Mouse (Mus musculus) kidney, postnatal 0 days (tissue): ENCODE measurements around the gene Wnk1. TPM values are rescaled to one million over a fixed set of nuclear protein-coding genes. Genes with fewer than 3 reads are reported as not detected.

Experiments used
- ATAC-seq: fragments of 200-750 bp; cut with Nextera tagmentation; replicated peaks from 2 replicates; pipeline ENCODE4 v1.8.0; 2017; ENCODE audit warnings: low read depth, moderate number of reproducible peaks, moderate TSS enrichment, moderate library complexity; ENCODE audit not compliant: low FRiP score
- DNase-seq: peaks from one replicate; pipeline ENCODE4 v3.0.0-alpha.2; 2016; ENCODE audit warnings: low spot score
- H3K27ac ChIP-seq: fragments of 300-500 bp; sonication (generic); 2 replicates; pipeline ENCODE4 v1.5.1; 2014; ENCODE audit warnings: mild to moderate bottlenecking
- H3K27me3 ChIP-seq: fragments of 300-500 bp; sonication (generic); 2 replicates; pipeline ENCODE4 v1.6.1; 2014; ENCODE audit warnings: low read length, mixed read lengths; ENCODE audit not compliant: insufficient read depth
- H3K36me3 ChIP-seq: fragments of 300-500 bp; sonication (generic); 2 replicates; pipeline ENCODE4 v1.6.1; 2014; ENCODE audit warnings: low read length, mixed read lengths; ENCODE audit not compliant: insufficient read depth
- H3K4me1 ChIP-seq: fragments of 300-500 bp; sonication (generic); replicated peaks from 2 replicates; pipeline ENCODE4 v1.6.1; 2014; ENCODE audit warnings: antibody characterized with exemption, low read length, mixed read lengths; ENCODE audit not compliant: insufficient read depth
- H3K4me2 ChIP-seq: fragments of 300-500 bp; sonication (generic); 2 replicates; pipeline ENCODE4 v1.6.1; 2014; ENCODE audit warnings: mild to moderate bottlenecking, low read length, moderate library complexity, mixed read lengths
- H3K4me3 ChIP-seq: fragments of 300-500 bp; sonication (generic); replicated peaks from 2 replicates; pipeline ENCODE4 v1.5.1; 2014; ENCODE audit warnings: low read depth, low read length
- H3K9ac ChIP-seq: fragments of 300-500 bp; sonication (generic); 2 replicates; pipeline ENCODE4 v1.6.1; 2014; ENCODE audit warnings: low read depth, low read length
- H3K9me3 ChIP-seq: fragments of 300-500 bp; sonication (generic); replicated peaks from 2 replicates; pipeline ENCODE4 v1.6.1; 2016; ENCODE audit warnings: low read length, inconsistent platforms, mixed read lengths
- CTCF ChIP-seq: IDR thresholded peaks from 2 replicates; pipeline ENCODE4 v1.5.1; 2016; ENCODE audit warnings: antibody characterized with exemption, low read depth, mild to moderate bottlenecking, moderate library complexity
- WGBS: fragments of 180-500 bp; shearing (Covaris S2); extraction: QIAGEN DNeasy Blood & Tissue Kit; methylation state at CpG from one replicate; pipeline ENCODE4 v1.1.7; 2014; 5-methylcytosine and 5-hydroxymethylcytosine counted together
- polyA plus RNA-seq: library from polyadenylated mRNA; unstranded; fragments of >200 nt; fragmentation: Nextera tagmentation; extraction: Ambion mirVana; gene quantifications from 2 replicates; pipeline ENCODE4 v1.2.1, GENCODE M21; 2015

Wnk1 gene
- polyA plus RNA-seq, 1 experiment from 2014 or later, result 171 TPM

- Histone ChIP-seq H3K27me3 (no peaks in the 10 kb centered on the region), H3K4me1 (no peaks in the 10 kb centered on the region), H3K4me3 (no peak overlapping the region), H3K9me3 (no peaks in the 10 kb centered on the region), H3K27ac (no peak overlapping the region), H3K9ac (no peak overlapping the region), H3K4me2 (no peak overlapping the region), H3K36me3 (no peaks in the 10 kb centered on the region)
- TF ChIP-seq CTCF, result no peak
- DNase-seq (no peak), ATAC-seq (no peak)
- WGBS, result 75% methylated on average over 4 of the region's 4 CpGs
Measured at GRCm38 (mm10) chr6:120045406-120045805, 6.9 kb upstream of the Wnk1 start.

GRCm38 (mm10) chr6:120042632-120043220 lies 4.3 kb upstream of the Wnk1 start:
- no peaks in the 10 kb centered on the region for H3K27me3 ChIP-seq
- WGBS, result 78% methylated on average over 1 of the region's 1 CpGs
- H3K9me3 ChIP-seq, result no peaks in the 10 kb centered on the region
- H3K4me3 ChIP-seq, result no peak overlapping the region
- H3K9ac ChIP-seq, result no peak overlapping the region
- no peaks in the 10 kb centered on the region for H3K36me3 ChIP-seq
- DNase-seq (no peak), ATAC-seq (no peak)
- no peak for TF ChIP-seq CTCF
- no peak overlapping the region for H3K27ac ChIP-seq
- no peaks in the 10 kb centered on the region for H3K4me1 ChIP-seq
- H3K4me2 ChIP-seq, result no peak overlapping the region

- TF ChIP-seq CTCF, result no peak
Measured at GRCm38 (mm10) chr6:120040557-120040857, 2.0 kb upstream of the Wnk1 start.

GRCm38 (mm10) chr6:120039668-120040556 lies 1.4 kb upstream of the Wnk1 start:
- peak; percentile 81 for TF ChIP-seq CTCF
- no peak for ATAC-seq
- H3K27ac ChIP-seq, result no peak overlapping the region
- H3K4me1 ChIP-seq, result 0 out of 2 replicates have a peak, but pooled peaks cover 7% of the 10 kb centered on the region
- no peaks in the 10 kb centered on the region for H3K9me3 ChIP-seq
- no peaks in the 10 kb centered on the region for H3K36me3 ChIP-seq
- 1% methylated on average over 24 of the region's 24 CpGs for WGBS
- DNase-seq, result peak; percentile 95
- peak overlapping the region; percentile 76 for H3K4me2 ChIP-seq
- H3K9ac ChIP-seq, result no peak overlapping the region
- H3K4me3 ChIP-seq, result peak overlapping the region; percentile 87
- no peaks in the 10 kb centered on the region for H3K27me3 ChIP-seq

More at GRCm38 (mm10) chr6:120040557-120040857, 2.0 kb upstream of the Wnk1 start:
- no peaks in the 10 kb centered on the region for H3K27me3 ChIP-seq
- WGBS, result 89% methylated on average over 4 of the region's 4 CpGs
- H3K4me3 ChIP-seq, result no peak overlapping the region
- 0 out of 2 replicates have a peak, but pooled peaks cover 6% of the 10 kb centered on the region for H3K4me1 ChIP-seq
- H3K9me3 ChIP-seq, result no peaks in the 10 kb centered on the region
- H3K9ac ChIP-seq, result no peak overlapping the region
- no peaks in the 10 kb centered on the region for H3K36me3 ChIP-seq
- no peak for DNase-seq
- no peak for ATAC-seq
- no peak overlapping the region for H3K27ac ChIP-seq
- H3K4me2 ChIP-seq, result no peak overlapping the region

- WGBS, result under 1% methylated on average over 9 of the region's 9 CpGs
- no peaks in the 10 kb centered on the region for H3K9me3 ChIP-seq
- H3K36me3 ChIP-seq, result no peaks in the 10 kb centered on the region
- H3K4me3 ChIP-seq, result peak overlapping the region; percentile 87
- H3K27ac ChIP-seq, result peak overlapping the region; percentile 63
- H3K27me3 ChIP-seq, result no peaks in the 10 kb centered on the region
- peak overlapping the region; percentile 32; the same call in 1 of the 2 replicates for H3K9ac ChIP-seq
- H3K4me2 ChIP-seq, result peak overlapping the region; percentile 76
- TF ChIP-seq CTCF, result no peak
- DNase-seq (peak; percentile 52), ATAC-seq (no peak)
- H3K4me1 ChIP-seq, result 0 out of 2 replicates have a peak, but pooled peaks cover 7% of the 10 kb centered on the region
Measured at GRCm38 (mm10) chr6:120039256-120039563, 738 bp upstream of the Wnk1 start.

GRCm38 (mm10) chr6:120037636-120038365 lies 671 bp downstream of the Wnk1 start:
- peak; percentile 67 for ATAC-seq
- WGBS, result under 1% methylated on average over 59 of the region's 85 CpGs
- TF ChIP-seq CTCF, result no peak
- H3K4me3 ChIP-seq, result peak overlapping the region; percentile 87
- H3K9ac ChIP-seq, result peak overlapping the region; percentile 87
- peak overlapping the region; percentile 99 for H3K27ac ChIP-seq
- no peaks in the 10 kb centered on the region for H3K36me3 ChIP-seq
- DNase-seq, result peak; percentile 72
- 0 out of 2 replicates have a peak, but pooled peaks cover 7% of the 10 kb centered on the region for H3K4me1 ChIP-seq
- H3K4me2 ChIP-seq, result peak overlapping the region; percentile 84
- no peaks in the 10 kb centered on the region for H3K27me3 ChIP-seq
- no peaks in the 10 kb centered on the region for H3K9me3 ChIP-seq
